Mouse (Mus musculus): ENCODE measurements around the gene Pcdh7. TPM values are rescaled to one million over a fixed set of nuclear protein-coding genes. Genes with fewer than 3 reads are reported as not detected.
"Not testable (repeated sequence)": the region's sequence is repeated elsewhere in the genome, so short reads cannot be mapped to it uniquely, and the experiment has no call there.

Pcdh7 gene
- polyA plus RNA-seq, 2 experiments from 2014 or later = 0.06 TPM; not detected in 1

GRCm38 (mm10) chr5:58172218-58172617, 454.5 kb downstream of the Pcdh7 start:
- no peak for ATAC-seq

GRCm38 (mm10) chr5:58174335-58174734, 456.6 kb downstream of the Pcdh7 start:
- ATAC-seq = not testable (repeated sequence)

GRCm38 (mm10) chr5:58175532-58175931, 457.8 kb downstream of the Pcdh7 start:
- no peak for ATAC-seq
